Mouse (Mus musculus) heart, embryonic 15.5 days (tissue): Measurements from ENCODE around the gene Gm9945. TPM values are rescaled to one million over a fixed set of nuclear protein-coding genes. Genes with fewer than 3 reads are reported as not detected.

ENCODE experiments used
- ATAC-seq: fragments of 200-750 bp; cut with Nextera tagmentation; replicated peaks from 2 replicates; pipeline ENCODE4 v1.8.0; 2017; ENCODE audit warnings: low read depth, moderate TSS enrichment; ENCODE audit not compliant: insufficient number of reproducible peaks, insufficient read depth, low FRiP score
- H3K27ac ChIP-seq: fragments of 300-500 bp; sonication (generic); 2 replicates; pipeline ENCODE4 v1.5.1; 2015; ENCODE audit warnings: mild to moderate bottlenecking, inconsistent platforms
- H3K27me3 ChIP-seq: fragments of 300-500 bp; sonication (generic); 2 replicates; pipeline ENCODE4 v1.6.1; 2015; ENCODE audit warnings: inconsistent platforms
- H3K36me3 ChIP-seq: fragments of 300-500 bp; sonication (generic); 2 replicates; pipeline ENCODE4 v1.6.1; 2015; ENCODE audit warnings: mild to moderate bottlenecking, inconsistent platforms
- H3K4me1 ChIP-seq: fragments of 300-500 bp; sonication (generic); replicated peaks from 2 replicates; pipeline ENCODE4 v1.6.1; 2015; ENCODE audit warnings: inconsistent platforms
- H3K4me2 ChIP-seq: fragments of 300-500 bp; sonication (generic); 2 replicates; pipeline ENCODE4 v1.6.1; 2015; ENCODE audit warnings: inconsistent platforms, mild to moderate bottlenecking, moderate library complexity
- H3K4me3 ChIP-seq: fragments of 300-500 bp; sonication (generic); 2 replicates; pipeline ENCODE4 v1.5.1; 2015; ENCODE audit warnings: mild to moderate bottlenecking, inconsistent platforms
- H3K9ac ChIP-seq: fragments of 300-500 bp; sonication (generic); 2 replicates; pipeline ENCODE4 v1.6.1; 2015; ENCODE audit warnings: mild to moderate bottlenecking, inconsistent platforms
- H3K9me3 ChIP-seq: fragments of 300-500 bp; sonication (generic); replicated peaks from 2 replicates; pipeline ENCODE4 v1.6.1; 2016; ENCODE audit warnings: inconsistent platforms
- WGBS: fragments of 180-500 bp; shearing (Covaris S2); methylation state at CpG from one replicate; pipeline ENCODE4 v1.1.7; 2015; ENCODE audit warnings: mixed read lengths; 5-methylcytosine and 5-hydroxymethylcytosine counted together
- polyA plus RNA-seq: library from polyadenylated mRNA; unstranded; fragments of >200 nt; fragmentation: Nextera tagmentation; extraction: Ambion mirVana; gene quantifications from 2 replicates; pipeline ENCODE4 v1.2.1, GENCODE M21; 2015

Gm9945 gene
- polyA plus RNA-seq, 1 experiment from 2014 or later: not detected

DNA sequence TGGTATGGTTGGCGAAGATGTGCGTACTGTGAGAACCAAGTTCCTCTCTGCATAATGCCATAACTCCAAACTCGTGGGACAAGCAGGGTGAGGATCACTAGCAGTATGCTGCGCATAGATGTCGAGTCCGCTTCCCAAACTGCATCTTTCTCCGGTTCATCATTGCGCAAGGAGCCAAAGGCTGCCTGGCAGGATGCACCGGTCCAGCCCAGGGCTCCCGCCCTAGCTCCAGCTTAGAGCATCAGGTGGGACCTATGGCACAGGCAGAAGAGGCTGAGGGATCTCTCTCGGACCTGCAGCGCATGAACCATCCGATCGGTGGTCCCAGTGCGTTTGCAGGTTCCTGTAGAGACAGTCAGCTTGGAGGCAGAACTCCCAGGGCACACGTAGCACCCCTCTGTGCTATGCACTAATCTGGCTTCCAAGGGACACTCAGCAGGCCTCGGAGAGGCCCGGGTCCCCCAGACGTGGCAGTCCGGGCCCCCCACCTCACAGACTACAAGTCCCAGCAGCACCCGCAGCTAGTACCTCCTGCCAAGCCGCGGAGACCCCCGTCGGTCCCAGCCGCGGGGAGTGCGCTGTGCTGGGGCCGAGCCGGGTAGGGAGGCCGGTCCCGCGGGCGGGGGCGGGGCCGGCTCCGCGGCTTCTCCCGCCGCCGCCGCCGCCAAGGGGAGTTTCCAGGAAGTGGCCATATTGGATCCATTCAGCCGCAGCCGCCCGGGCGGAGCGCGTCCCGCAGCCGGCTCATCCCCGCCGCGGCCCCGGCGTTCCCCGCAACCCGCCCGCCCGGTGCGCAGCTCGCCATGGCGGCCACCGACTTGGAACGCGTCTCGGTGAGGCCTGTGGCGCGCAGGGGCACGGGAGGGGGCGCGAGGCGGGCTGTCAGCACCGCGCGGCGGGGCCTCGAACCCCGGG lies 39.5 kb downstream of the Gm9945 start, which contains the start of gene Sept8:
Gene Sept8 (plus strand): TSS at position 51 of the 915 bp plus-strand sequence.
- peak within 1 kb of the TSS; percentile 74 for H3K4me2 ChIP-seq
- H3K4me1 ChIP-seq: peaks cover 49% of the 10 kb centered on the region
- H3K9ac ChIP-seq: peak within 1 kb of the TSS; percentile 81
- no peaks in the 10 kb centered on the region for H3K9me3 ChIP-seq
- no peaks in the 10 kb centered on the region for H3K27me3 ChIP-seq
- H3K36me3 ChIP-seq: no peaks in the 10 kb centered on the region
- peak within 1 kb of the TSS; percentile 86 for H3K4me3 ChIP-seq
- 5% methylated on average over 79 of the region's 79 CpGs for WGBS
- peak within 1 kb of the TSS; percentile 82 for H3K27ac ChIP-seq
- ATAC-seq: peak; percentile 67

DNA sequence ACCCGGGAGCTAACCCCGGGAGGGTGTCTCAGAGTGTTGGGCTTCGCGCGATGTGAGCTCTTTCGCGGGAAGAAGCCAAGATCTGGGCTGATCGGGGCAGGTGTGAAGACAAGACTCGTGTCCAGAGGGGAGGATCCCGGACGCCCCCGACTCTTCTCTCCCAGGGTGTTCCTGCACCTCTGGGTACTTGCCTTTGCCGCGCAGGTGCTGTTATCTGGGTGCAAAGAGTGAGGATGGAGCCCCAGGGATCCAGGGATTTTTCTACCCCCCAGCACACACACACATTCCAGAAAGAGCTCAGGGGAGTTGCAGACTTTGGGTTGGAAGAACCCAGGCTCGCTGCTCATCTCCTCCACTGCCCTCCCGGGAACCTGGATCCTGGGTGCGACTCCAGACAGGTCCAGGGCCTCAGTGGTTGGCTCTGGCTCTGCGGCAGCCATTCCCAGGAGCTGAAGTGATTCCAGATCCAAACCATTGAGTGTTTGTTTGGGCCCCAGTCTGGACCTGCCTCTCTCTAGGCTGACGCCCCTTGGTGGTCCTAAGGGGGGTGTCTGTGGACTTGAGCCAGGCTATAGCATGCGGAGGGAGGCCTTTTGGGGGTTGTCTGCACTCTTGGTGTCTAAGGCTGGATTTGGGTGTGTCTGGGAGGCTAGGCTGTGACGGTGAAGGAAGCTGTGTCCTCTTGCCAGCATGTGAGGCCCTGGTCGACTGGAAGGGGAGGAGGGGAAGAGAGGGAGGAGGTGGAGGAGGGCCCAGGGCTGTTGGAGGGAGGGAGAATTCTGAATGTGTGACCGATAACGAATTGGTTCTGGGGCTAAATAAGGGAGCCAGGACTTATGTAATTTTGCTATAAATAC lies 40.4 kb downstream of the Gm9945 start:
- peak overlapping the region; percentile 82 for H3K27ac ChIP-seq
- H3K9me3 ChIP-seq: no peaks in the 10 kb centered on the region
- H3K4me3 ChIP-seq: peak overlapping the region; percentile 86
- peak; percentile 65 for ATAC-seq
- H3K4me2 ChIP-seq: peak overlapping the region; percentile 74
- no peaks in the 10 kb centered on the region for H3K27me3 ChIP-seq
- no peaks in the 10 kb centered on the region for H3K36me3 ChIP-seq
- WGBS: 1% methylated on average over 24 of the region's 24 CpGs
- H3K4me1 ChIP-seq: peaks cover 58% of the 10 kb centered on the region
- peak overlapping the region; percentile 81 for H3K9ac ChIP-seq

DNA sequence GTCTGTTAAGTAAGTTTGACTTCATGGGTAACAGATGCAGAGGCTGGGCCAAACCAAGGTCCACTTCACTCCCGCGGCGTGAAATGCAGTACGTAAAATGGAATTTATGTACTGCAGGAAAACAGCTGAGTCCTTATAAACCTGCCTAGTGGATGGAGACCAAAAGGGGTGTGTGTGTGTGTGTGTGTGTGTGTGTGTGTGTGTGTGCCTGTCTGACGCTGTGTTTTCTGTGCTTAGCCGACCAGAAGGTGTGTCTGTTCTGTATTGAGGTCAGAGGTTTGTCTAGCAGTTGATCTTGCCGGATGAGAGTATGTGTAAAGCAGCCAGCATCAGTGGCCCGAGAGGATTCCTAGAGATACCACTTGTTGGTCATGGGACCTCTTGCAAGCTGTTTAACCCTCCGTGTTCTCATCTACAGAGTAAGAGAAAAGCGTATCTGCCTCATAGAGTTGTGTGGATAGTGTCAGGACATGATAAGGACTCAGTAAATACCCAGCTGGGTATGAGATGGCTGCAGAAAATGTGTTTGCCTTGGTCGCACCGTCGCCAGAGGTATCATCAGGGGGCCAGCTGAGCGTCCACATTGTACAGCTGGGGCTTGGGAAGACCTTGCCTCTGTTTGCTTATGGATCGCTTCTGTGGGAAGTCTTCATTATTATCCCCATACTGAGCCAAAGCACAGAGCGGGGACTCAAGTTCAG lies 41.3 kb downstream of the Gm9945 start:
- H3K4me3 ChIP-seq: peak overlapping the region; percentile 86
- no peaks in the 10 kb centered on the region for H3K36me3 ChIP-seq
- no peaks in the 10 kb centered on the region for H3K27me3 ChIP-seq
- peak overlapping the region; percentile 74 for H3K4me2 ChIP-seq
- H3K9ac ChIP-seq: peak overlapping the region; percentile 26; the same call in 1 of the 2 replicates
- peaks cover 67% of the 10 kb centered on the region for H3K4me1 ChIP-seq
- 27% methylated on average over 16 of the region's 16 CpGs for WGBS
- no peaks in the 10 kb centered on the region for H3K9me3 ChIP-seq
- peak overlapping the region; percentile 82 for H3K27ac ChIP-seq
- ATAC-seq: no peak

DNA sequence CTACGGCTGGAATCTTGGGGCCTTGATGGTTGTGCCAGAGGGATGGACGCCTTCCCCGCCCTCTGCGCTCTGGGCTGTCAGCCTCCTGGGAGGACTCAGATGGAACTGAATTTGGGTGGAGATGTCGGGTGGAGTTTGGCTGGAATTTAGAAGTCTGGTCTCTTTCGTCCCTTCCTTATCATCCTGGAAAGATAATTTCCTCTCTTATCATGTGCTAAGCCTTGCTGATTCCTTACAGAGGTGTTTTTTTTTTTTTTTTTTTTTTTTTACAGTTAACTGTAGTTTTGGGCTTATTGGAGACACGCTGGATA lies 41.8 kb downstream of the Gm9945 start:
- Histone ChIP-seq H3K36me3 (no peaks in the 10 kb centered on the region), H3K4me3 (peak overlapping the region; percentile 86), H3K4me2 (peak overlapping the region; percentile 74), H3K4me1 (peaks cover 71% of the 10 kb centered on the region), H3K27ac (peak overlapping the region; percentile 82; the same call in 1 of the 2 replicates), H3K27me3 (no peaks in the 10 kb centered on the region), H3K9me3 (no peaks in the 10 kb centered on the region), H3K9ac (no peak overlapping the region)
- ATAC-seq: no peak
- 59% methylated on average over 7 of the region's 7 CpGs for WGBS

DNA sequence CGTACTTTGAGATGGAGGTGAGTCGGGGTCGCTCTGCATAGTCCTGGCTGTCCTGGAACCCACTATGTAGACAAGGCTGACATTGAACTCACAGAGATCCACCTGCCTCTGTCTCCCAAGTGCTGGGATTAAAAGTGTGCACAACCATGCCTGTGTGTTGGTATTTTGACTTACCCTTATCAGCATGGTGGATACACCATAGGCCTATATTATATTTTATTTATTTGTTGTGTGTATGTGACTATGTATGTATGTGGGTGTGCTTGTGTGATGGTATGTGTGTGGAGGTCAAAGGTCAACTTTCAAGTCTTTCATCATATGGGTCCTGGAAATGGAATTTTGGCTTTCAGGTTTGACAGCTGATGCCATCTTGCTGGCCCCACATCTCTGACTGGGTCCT lies 42.4 kb downstream of the Gm9945 start:
- H3K4me2 ChIP-seq: no peak overlapping the region
- H3K9me3 ChIP-seq: no peaks in the 10 kb centered on the region
- 93% methylated on average over 3 of the region's 3 CpGs for WGBS
- no peak overlapping the region for H3K4me3 ChIP-seq
- no peaks in the 10 kb centered on the region for H3K36me3 ChIP-seq
- H3K27me3 ChIP-seq: no peaks in the 10 kb centered on the region
- H3K27ac ChIP-seq: no peak overlapping the region
- peaks cover 71% of the 10 kb centered on the region for H3K4me1 ChIP-seq
- no peak for ATAC-seq
- no peak overlapping the region for H3K9ac ChIP-seq

DNA sequence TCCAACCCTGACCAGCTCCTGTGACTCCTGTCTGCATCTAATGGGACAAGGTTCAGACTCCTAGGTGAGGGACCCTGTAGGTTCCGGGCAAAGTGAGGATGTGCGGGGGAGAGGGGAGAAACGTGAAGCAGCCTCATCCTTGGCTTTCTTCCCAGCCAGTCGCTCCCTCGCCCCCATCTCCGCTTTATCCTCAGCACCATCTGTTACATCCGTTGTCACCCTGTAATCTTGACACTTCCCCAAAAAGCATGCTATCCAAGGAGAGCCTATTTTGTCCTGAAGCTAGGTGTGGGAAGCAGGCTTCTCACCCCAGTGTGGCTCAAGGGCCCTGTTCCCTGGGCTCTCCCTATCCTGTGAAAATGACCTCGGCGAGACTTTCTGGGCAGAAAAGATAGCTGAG lies 43.0 kb downstream of the Gm9945 start:
- Histone ChIP-seq H3K36me3 (no peaks in the 10 kb centered on the region), H3K9me3 (no peaks in the 10 kb centered on the region), H3K27ac (no peak overlapping the region), H3K4me2 (no peak overlapping the region), H3K27me3 (no peaks in the 10 kb centered on the region), H3K9ac (no peak overlapping the region), H3K4me1 (peaks cover 75% of the 10 kb centered on the region), H3K4me3 (no peak overlapping the region)
- ATAC-seq: no peak
- WGBS: 42% methylated on average over 9 of the region's 9 CpGs

DNA sequence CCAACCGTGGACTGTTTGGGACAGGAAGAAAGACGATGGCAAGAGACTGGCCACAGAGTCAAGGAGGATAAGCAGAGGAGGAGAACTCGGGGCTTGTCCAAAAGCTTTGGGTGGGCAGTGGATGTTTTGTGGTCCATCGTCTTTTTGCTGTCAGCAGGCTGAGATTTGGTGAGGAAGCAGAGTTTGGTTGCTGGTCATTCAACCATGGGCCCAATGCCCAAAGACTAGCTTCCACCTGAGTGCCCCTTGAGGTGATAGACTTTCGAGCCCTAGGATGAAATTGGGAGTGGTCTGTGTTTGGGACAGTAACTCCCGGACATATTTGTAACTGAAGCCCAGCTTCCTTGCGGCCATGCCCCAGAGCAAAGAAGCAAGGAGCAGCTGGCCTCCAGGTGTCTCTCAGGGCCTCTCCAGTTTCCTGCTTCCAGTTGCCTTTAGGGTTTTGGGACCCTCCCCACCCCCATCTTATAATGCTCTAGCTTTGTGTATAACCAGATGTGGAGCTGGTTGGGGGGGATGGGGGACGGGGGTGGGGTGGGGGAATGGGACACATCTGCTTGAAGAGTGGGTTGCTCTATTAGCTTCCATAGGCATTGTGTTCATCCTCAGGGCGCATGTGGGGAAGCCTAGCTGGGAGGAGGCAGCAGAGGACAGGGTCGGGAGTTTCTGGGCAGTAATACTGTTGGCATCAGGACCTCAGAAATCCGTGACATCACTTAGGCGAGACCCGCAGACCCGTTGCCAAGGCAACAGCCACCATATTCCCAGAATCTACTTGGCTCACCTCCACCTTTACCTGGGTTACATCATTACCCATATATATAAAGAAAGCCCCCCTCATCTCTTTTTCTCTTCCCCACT lies 43.8 kb downstream of the Gm9945 start:
- no peak overlapping the region for H3K27ac ChIP-seq
- no peaks in the 10 kb centered on the region for H3K27me3 ChIP-seq
- H3K4me1 ChIP-seq: peaks cover 83% of the 10 kb centered on the region
- no peaks in the 10 kb centered on the region for H3K36me3 ChIP-seq
- no peak overlapping the region for H3K9ac ChIP-seq
- no peak overlapping the region for H3K4me2 ChIP-seq
- no peak for ATAC-seq
- H3K4me3 ChIP-seq: no peak overlapping the region
- H3K9me3 ChIP-seq: no peaks in the 10 kb centered on the region
- 86% methylated on average over 14 of the region's 14 CpGs for WGBS

DNA sequence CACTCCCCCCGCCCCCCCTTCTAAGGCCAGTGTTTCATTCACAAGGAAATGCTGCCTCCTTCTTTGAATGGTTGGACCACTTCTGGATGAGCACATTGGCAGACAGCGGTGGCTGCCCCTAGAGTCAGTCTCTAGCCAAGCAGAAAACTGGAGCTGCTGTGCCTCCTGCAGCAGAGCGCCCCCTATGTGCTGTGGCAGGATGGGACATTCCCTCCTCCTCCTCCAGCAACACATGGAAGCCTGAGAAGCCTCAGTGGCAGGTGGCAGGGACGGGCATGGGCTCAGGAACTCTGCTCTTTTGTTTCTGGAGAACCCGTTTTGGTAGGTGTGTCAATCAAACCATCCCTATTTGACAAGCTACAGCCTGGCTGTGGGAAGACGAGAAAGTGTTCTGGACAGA lies 44.9 kb downstream of the Gm9945 start:
- WGBS: 72% methylated on average over 6 of the region's 6 CpGs
- Histone ChIP-seq H3K36me3 (no peaks in the 10 kb centered on the region), H3K9me3 (no peaks in the 10 kb centered on the region), H3K27me3 (no peaks in the 10 kb centered on the region), H3K4me3 (no peak overlapping the region), H3K4me1 (peaks cover 86% of the 10 kb centered on the region), H3K27ac (peak overlapping the region; percentile 74), H3K4me2 (no peak overlapping the region), H3K9ac (no peak overlapping the region)
- no peak for ATAC-seq

DNA sequence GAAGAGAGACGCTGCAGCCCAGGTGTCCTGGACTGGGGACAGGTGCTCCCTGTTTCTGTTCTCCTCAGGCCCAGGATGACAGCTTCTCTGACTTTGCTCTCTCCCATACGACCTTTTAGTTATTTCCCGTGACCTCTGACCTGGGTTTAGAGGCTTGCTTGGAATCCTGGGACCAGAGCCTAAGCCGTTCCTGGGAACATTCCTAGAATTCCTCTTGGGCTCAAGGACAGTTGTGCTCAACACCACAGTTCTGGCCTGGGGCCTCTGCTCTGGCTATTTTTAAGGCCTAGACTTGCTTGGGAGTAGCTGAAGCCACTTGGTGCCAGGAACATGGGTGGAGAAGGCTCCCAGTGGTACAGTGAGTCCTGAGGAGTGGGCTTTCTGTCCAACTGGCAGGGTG lies 45.5 kb downstream of the Gm9945 start:
- Histone ChIP-seq H3K4me3 (no peak overlapping the region), H3K9ac (0 out of 2 replicates have a peak overlapping the region, but pooled peaks have one; percentile 0), H3K9me3 (no peaks in the 10 kb centered on the region), H3K27me3 (no peaks in the 10 kb centered on the region), H3K36me3 (no peaks in the 10 kb centered on the region), H3K4me2 (peak overlapping the region; percentile 1; the same call in 1 of the 2 replicates), H3K27ac (peak overlapping the region; percentile 74), H3K4me1 (peaks cover 85% of the 10 kb centered on the region)
- WGBS: 31% methylated on average over 4 of the region's 4 CpGs
- ATAC-seq: no peak; the same call in 1 of the 2 replicates
